Mouse (Mus musculus) c-Kit-negative CD71-positive TER-119-positive erythroid progenitor cells, embryonic 14.5 days (primary cell): ENCODE results near the gene Phf21a.

ENCODE experiments used
- DNase-seq: peaks from one replicate; pipeline ENCODE4 v3.0.0-alpha.2; 2013; ENCODE audit warnings: low read depth, low spot score

Gene Phf21a

GRCm38 (mm10) chr2:92296402-92296801 lies 203.5 kb downstream of the Phf21a start:
- peak; percentile 4 for DNase-seq

- DNase-seq = no peak
Observed at GRCm38 (mm10) chr2:92299896-92300295, 207.0 kb downstream of the Phf21a start.

- no peak for DNase-seq
Observed at GRCm38 (mm10) chr2:92301849-92302607, 209.1 kb downstream of the Phf21a start.

GRCm38 (mm10) chr2:92312542-92312941 lies 219.6 kb downstream of the Phf21a start:
- no peak for DNase-seq

GRCm38 (mm10) chr2:92314031-92314430 lies 221.1 kb downstream of the Phf21a start:
- no peak for DNase-seq

GRCm38 (mm10) chr2:92316652-92317051 lies 223.7 kb downstream of the Phf21a start:
- no peak for DNase-seq

GRCm38 (mm10) chr2:92317228-92317627 lies 224.3 kb downstream of the Phf21a start:
- no peak for DNase-seq

GRCm38 (mm10) chr2:92322669-92323068 lies 229.8 kb downstream of the Phf21a start:
- no peak for DNase-seq

- no peak for DNase-seq
Observed at GRCm38 (mm10) chr2:92325676-92326075, 232.8 kb downstream of the Phf21a start.

- no peak for DNase-seq
Observed at GRCm38 (mm10) chr2:92326221-92326620, 233.3 kb downstream of the Phf21a start.

- no peak for DNase-seq
Observed at GRCm38 (mm10) chr2:92327601-92328000, 234.7 kb downstream of the Phf21a start.

- DNase-seq = no peak
Observed at GRCm38 (mm10) chr2:92328206-92328605, 235.3 kb downstream of the Phf21a start.

GRCm38 (mm10) chr2:92330840-92331239 lies 237.9 kb downstream of the Phf21a start:
- DNase-seq = no peak

GRCm38 (mm10) chr2:92331410-92331809 lies 238.5 kb downstream of the Phf21a start:
- DNase-seq = no peak

GRCm38 (mm10) chr2:92331871-92332270 lies 239.0 kb downstream of the Phf21a start:
- no peak for DNase-seq

- no peak for DNase-seq
Observed at GRCm38 (mm10) chr2:92342418-92342817, 249.5 kb downstream of the Phf21a start.

- DNase-seq = no peak
Observed at GRCm38 (mm10) chr2:92347191-92347590, 254.3 kb downstream of the Phf21a start.

- no peak for DNase-seq
Observed at GRCm38 (mm10) chr2:92349589-92350425, 256.9 kb downstream of the Phf21a start.

GRCm38 (mm10) chr2:92350686-92351085 lies 257.8 kb downstream of the Phf21a start:
- DNase-seq = no peak

GRCm38 (mm10) chr2:92353402-92353801 lies 260.5 kb downstream of the Phf21a start:
- no peak for DNase-seq

GRCm38 (mm10) chr2:92354224-92354623 lies 261.3 kb downstream of the Phf21a start:
- DNase-seq = no peak

GRCm38 (mm10) chr2:92359301-92359700 lies 266.4 kb downstream of the Phf21a start:
- DNase-seq = no peak
